Mouse (Mus musculus): Measurements from ENCODE around the gene Ern2.

GRCm38 (mm10) chr7:122123518-122123917 lies 62.5 kb downstream of the Ern2 start:
- TF ChIP-seq MYOD1 (IDR thresholded peaks at IDR 0.05; ENCODE audit: control insufficient read depth in 1 of 3, insufficient read length in 2 of 3, low read depth in 2 of 3) = no peak
- TF ChIP-seq POLR2A (IDR thresholded peaks at IDR 0.05; ENCODE audit: insufficient read length, low read depth) = no peak
- TF ChIP-seq MYOG (IDR thresholded peaks at IDR 0.05; ENCODE audit: control insufficient read depth in 1 of 3, insufficient read depth in 1 of 3, insufficient read length in 2 of 3, low read depth in 2 of 3) = no peak

Data from myocyte (in vitro differentiated cells).